Mouse (Mus musculus) megakaryocyte-erythroid progenitor cell, adult 5 weeks (primary cell): Measurements from ENCODE around the gene Slc27a5. TPM values are rescaled to one million over a fixed set of nuclear protein-coding genes. Genes with fewer than 3 reads are reported as not detected.

ENCODE experiments used
- polyA plus RNA-seq: library from polyadenylated mRNA; stranded (reverse); fragments of >175 nt; gene quantifications from 2 replicates; pipeline ENCODE4 v1.2.3, GENCODE M21; 2012

Slc27a5 gene
- not detected in 2 replicates for polyA plus RNA-seq

GRCm38 (mm10) chr7:12998053-12998452 is at the start of gene Slc27a5:
TSS of gene Slc27a5 (minus strand) at chr7:12998192.

GRCm38 (mm10) chr7:13037901-13038555 is 40.0 kb upstream of the Slc27a5 start, which contains the start of gene Ube2m:
TSS of gene Ube2m (minus strand) at chr7:13038275.

GRCm38 (mm10) chr7:13034148-13034977 is 36.4 kb upstream of the Slc27a5 start, which contains the start of gene Chmp2a:
TSS of gene Chmp2a (minus strand) at chr7:13034807.

GRCm38 (mm10) chr7:13010005-13010908 is 12.3 kb upstream of the Slc27a5 start, which contains the start of gene Zbtb45:
TSS of gene Zbtb45 (minus strand) at chr7:13010034.

GRCm38 (mm10) chr7:12998851-12999250 is 859 bp upstream of the Slc27a5 start, which contains the start of gene Trim28:
TSS of gene Trim28 (plus strand) at chr7:12999114.

GRCm38 (mm10) chr7:12977682-12978389 is 20.2 kb downstream of the Slc27a5 start, which contains the start of gene Zfp446:
TSS of gene Zfp446 (plus strand) at chr7:12977848.

GRCm38 (mm10) chr7:12965678-12966091 is 32.3 kb downstream of the Slc27a5 start, which contains the start of gene Zfp324:
TSS of gene Zfp324 (plus strand) at chr7:12965838.

Other genes starting within 250 kb of the Slc27a5 start
- 2.8 and 5.4 TPM in 2 replicates for gene Zscan18, start 194.6 kb downstream of the Slc27a5 start, polyA plus RNA-seq
- gene Zfp329, start 179.3 kb downstream of the Slc27a5 start, polyA plus RNA-seq, result 0.15 and 0.24 TPM in 2 replicates
- 1.4 and 2.0 TPM in 2 replicates for gene Zfp110, start 163.4 kb downstream of the Slc27a5 start, polyA plus RNA-seq
- gene Zfp128, start 117.0 kb downstream of the Slc27a5 start, polyA plus RNA-seq, result 0.24 and 0.38 TPM in 2 replicates
- 2.4 and 3.0 TPM in 2 replicates for gene Zscan22, start 100.4 kb downstream of the Slc27a5 start, polyA plus RNA-seq
- 3,057 and 3,219 TPM in 2 replicates for gene Rps5, start 75.9 kb downstream of the Slc27a5 start, polyA plus RNA-seq
- 2.0 and 2.5 TPM in 2 replicates for gene Rnf225, start 70.8 kb downstream of the Slc27a5 start, polyA plus RNA-seq
- 3.0 and 3.8 TPM in 2 replicates for gene Zfp324, start 32.4 kb downstream of the Slc27a5 start, polyA plus RNA-seq
- 4.6 and 4.9 TPM in 2 replicates for gene Zfp446, start 20.3 kb downstream of the Slc27a5 start, polyA plus RNA-seq
- gene Trim28, start 922 bp upstream of the Slc27a5 start, polyA plus RNA-seq, result 371 and 417 TPM in 2 replicates
- 75.2 and 96.9 TPM in 2 replicates for gene Zbtb45, start 11.8 kb upstream of the Slc27a5 start, polyA plus RNA-seq
- 222 and 231 TPM in 2 replicates for gene Chmp2a, start 36.6 kb upstream of the Slc27a5 start, polyA plus RNA-seq
- 259 and 281 TPM in 2 replicates for gene Ube2m, start 40.1 kb upstream of the Slc27a5 start, polyA plus RNA-seq
- gene Mzf1, start 56.6 kb upstream of the Slc27a5 start, polyA plus RNA-seq, result 1.3 and 1.6 TPM in 2 replicates
- gene Vmn1r85, start 97.0 kb upstream of the Slc27a5 start, polyA plus RNA-seq, result 0.01 TPM in 1 of 2 replicates, not detected in the other
- not detected in 2 replicates for gene Vmn1r86, start 121.7 kb upstream of the Slc27a5 start, polyA plus RNA-seq
- 0.02 TPM in 1 of 2 replicates, not detected in the other for gene Vmn1r87, start 142.0 kb upstream of the Slc27a5 start, polyA plus RNA-seq
- gene Vmn1r88, start 161.4 kb upstream of the Slc27a5 start, polyA plus RNA-seq, result 0.01 TPM in 2 replicates
- gene Vmn1r89, start 214.8 kb upstream of the Slc27a5 start, polyA plus RNA-seq, result not detected in 2 replicates